Mouse (Mus musculus): ENCODE results near the gene Izumo1r. TPM values are rescaled to one million over a fixed set of nuclear protein-coding genes. Genes with fewer than 3 reads are reported as not detected.
A peak's percentile ranks its signal among the peaks of the same experiment; 100 is the strongest.

Gene Izumo1r
- total RNA-seq, 2 experiments from 2014 or later: not detected

- intact Hi-C loops (cut with DNase I): no loop called here
- DNase-seq: no peak
Observed at GRCm38 (mm10) chr9:14871536-14871935, 32.2 kb downstream of the Izumo1r start.

GRCm38 (mm10) chr9:14870802-14871201 is 32.9 kb downstream of the Izumo1r start:
- intact Hi-C loops (cut with DNase I): no loop called here
- DNase-seq: no peak

GRCm38 (mm10) chr9:14870377-14870776 is 33.4 kb downstream of the Izumo1r start:
- intact Hi-C loops (cut with DNase I): no loop called here
- DNase-seq: no peak

- intact Hi-C loops (cut with DNase I): no loop called here
- DNase-seq: no peak
Observed at GRCm38 (mm10) chr9:14868326-14868725, 35.4 kb downstream of the Izumo1r start.

GRCm38 (mm10) chr9:14866957-14867356 is 36.8 kb downstream of the Izumo1r start:
- peak in 1 of 2 experiments; percentile 32 for DNase-seq
- intact Hi-C loops (cut with DNase I): loop anchor here (1.0 kb wide), 1 partner anchor 148 kb away; no protein-coding TSS in a partner anchor

- intact Hi-C loops (cut with DNase I): no loop called here
- DNase-seq: no peak
Observed at GRCm38 (mm10) chr9:14864726-14865125, 39.0 kb downstream of the Izumo1r start.

GRCm38 (mm10) chr9:14863126-14863525 is 40.6 kb downstream of the Izumo1r start:
- no peak for DNase-seq
- intact Hi-C loops (cut with DNase I): no loop called here

GRCm38 (mm10) chr9:14859868-14860639 is 43.7 kb downstream of the Izumo1r start, which contains the start of gene Gpr83:
TSS of gene Gpr83 (plus strand) at chr9:14860210.
- intact Hi-C loops (cut with DNase I): no loop called here
- DNase-seq: no peak

- intact Hi-C loops (cut with DNase I): no loop called here
- DNase-seq: no peak
Observed at GRCm38 (mm10) chr9:14858782-14859181, 45.0 kb downstream of the Izumo1r start.

GRCm38 (mm10) chr9:14858170-14858706 is 45.5 kb downstream of the Izumo1r start:
- DNase-seq: no peak
- intact Hi-C loops (cut with DNase I): no loop called here

- intact Hi-C loops (cut with DNase I): no loop called here
- DNase-seq: no peak
Observed at GRCm38 (mm10) chr9:14856922-14857654, 46.7 kb downstream of the Izumo1r start.

DNA sequence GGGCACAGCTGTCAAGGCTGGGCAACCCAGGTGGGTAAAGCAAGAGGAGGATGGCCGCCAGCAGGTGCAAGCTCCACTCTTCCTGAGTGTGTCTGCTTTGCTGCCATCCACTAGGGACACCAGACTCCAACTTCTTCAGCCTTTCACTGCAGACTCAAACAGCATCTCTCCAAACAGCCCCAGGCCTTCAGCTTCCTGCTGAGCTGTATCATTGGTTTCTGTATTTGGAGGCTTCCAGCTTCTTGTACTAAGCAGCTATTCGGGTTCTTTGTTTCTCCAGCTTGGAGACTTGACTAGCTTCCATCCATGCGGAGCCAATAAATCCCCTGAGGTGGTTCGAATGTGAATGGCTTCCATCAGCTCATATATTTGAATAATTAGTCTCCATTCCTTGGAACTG is 49.2 kb downstream of the Izumo1r start:
- intact Hi-C loops (cut with DNase I): no loop called here
- DNase-seq: no peak

- no peak for DNase-seq
- intact Hi-C loops (cut with DNase I): no loop called here
Observed at GRCm38 (mm10) chr9:14848267-14848935, 55.3 kb downstream of the Izumo1r start.

DNA sequence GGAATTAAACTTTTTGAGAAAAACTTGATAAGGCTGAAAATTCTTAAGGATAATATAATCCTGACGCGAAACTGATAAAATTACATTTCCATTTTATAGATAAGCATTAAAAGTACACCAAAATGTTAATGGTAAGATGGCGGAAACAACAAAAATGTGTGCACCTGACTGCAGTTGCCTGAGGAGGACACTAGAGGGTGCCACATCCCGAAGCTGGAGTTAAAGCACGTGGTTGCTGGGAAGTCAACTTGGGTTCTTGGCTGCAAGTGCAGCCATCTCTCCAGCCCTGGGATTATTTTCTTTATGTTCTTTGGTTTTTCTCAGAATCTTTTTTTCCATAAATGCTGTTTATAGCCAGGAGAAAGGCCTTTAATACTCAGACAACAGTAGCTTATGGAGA is 57.3 kb downstream of the Izumo1r start:
- no peak for DNase-seq

DNA sequence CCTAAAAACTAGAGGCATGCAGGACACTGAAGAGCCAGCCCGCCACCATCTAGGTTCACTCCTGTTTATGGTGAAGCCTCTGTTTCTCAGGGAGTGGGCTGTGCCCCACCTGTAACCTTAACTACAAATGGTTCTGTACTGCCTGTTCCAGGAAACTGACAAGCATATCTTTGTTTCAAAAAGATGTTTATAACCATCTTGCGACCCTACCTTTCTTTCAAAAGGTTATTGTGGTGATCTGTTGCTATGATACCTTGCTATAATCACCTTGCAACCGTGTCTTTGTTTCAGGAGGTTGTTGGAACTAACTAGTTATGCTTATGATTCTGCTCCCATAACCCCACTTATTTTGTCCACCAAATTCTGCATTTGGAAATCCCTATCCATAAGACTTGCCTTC is 59.8 kb downstream of the Izumo1r start:
- no peak for DNase-seq
- intact Hi-C loops (cut with DNase I): no loop called here

More for the DNA sequence above, 57.3 kb downstream of the Izumo1r start:
- intact Hi-C loops (cut with DNase I): no loop called here

DNA sequence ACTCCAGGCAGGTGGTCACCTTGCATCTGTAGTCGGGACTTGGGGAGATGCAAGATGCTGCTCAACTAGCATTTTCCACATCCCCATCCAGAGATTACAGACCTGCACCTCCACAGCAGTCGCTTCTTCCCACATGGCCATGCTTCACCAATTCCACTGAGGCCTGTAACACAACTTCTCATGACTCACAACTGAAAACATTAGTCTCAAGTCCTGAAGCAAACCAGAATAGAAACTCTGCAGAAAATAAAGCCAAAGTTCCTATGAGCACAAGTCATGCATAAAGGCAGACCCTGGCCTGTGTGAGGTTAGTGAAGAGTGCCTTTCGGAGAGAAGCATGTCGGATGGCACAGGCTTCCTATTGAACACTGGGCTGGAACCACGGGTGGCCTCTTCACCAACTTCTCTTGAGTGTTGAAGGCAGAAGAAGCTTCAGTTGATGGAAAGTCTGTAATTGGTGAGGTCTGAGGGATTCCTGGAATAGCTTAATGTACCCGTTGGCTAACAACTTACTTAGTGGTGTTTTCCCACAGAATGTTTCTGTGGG is 60.4 kb downstream of the Izumo1r start:
- DNase-seq: no peak
- intact Hi-C loops (cut with DNase I): no loop called here

DNA sequence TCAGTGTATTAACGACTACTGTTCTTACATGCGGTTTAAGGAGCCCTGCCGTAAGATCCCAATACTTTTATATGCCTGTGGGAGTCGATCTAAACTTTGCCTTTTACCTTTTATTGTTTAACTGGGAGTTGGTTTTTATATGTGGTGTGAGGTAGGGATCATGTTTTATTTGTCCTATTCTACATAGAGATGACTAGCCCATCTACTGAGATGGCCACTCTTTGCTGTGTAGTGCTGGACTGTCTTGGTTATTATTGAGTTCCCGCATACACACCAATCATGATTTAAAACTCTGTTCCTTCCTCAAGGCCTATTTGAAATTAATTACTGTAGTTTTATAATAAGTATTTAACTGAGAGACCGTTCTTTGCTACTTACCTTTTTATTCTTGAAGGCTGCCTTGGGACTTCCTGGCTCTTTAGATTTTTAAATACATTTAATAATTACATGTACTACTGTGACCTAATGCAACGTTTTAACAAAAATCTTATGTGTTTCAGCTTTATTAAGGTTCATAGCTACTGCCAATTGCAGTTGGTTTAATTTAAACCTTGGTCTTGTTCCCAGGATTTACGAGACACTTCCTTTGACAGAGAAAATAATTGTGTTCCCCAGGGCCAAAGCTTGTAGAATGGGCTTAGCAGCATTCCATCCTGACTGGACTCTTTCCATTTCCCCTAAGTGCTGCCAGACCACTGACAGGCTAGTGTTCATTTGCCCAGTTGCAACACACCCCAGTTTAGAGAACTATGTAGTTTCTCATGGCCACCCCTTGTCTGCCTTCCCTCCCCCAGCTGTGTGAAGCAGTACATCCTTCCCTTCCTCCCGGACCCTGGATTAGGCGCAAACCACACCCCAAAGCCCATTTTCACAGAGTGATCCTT is 61.6 kb downstream of the Izumo1r start:
- peak; percentile 10 to 18 for DNase-seq
- intact Hi-C loops (cut with DNase I): no loop called here

DNA sequence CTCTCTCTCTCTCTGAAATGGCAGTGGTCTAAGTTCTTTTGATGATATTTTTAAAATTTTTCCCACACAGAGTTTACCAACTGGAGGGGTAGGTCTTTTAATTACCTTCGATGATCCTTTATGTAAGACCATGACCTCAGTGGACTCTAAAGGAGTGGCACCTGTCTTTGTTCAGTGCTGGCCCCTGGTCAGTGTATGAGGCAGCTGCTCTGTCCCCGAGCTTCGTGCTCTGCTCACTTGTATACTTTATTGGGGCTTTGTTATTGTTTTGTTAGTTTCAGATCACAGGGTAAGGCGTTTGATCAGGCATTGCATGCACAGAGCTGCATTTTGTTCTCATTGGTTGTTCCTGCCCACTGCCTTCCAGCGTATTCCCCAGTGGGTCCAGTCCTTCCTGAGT is 63.8 kb downstream of the Izumo1r start:
- intact Hi-C loops (cut with DNase I): no loop called here
- no peak for DNase-seq

GRCm38 (mm10) chr9:14839527-14839926 is 64.2 kb downstream of the Izumo1r start:
- DNase-seq: no peak
- intact Hi-C loops (cut with DNase I): no loop called here

Measured in heart, postnatal 36 days (tissue).